Mouse (Mus musculus) neural tube, embryonic 11.5 days (tissue): Measurements from ENCODE around the gene Glul. TPM values are rescaled to one million over a fixed set of nuclear protein-coding genes. Genes with fewer than 3 reads are reported as not detected.

Experiments used
- ATAC-seq: fragments of 200-750 bp; cut with Nextera tagmentation; 2 replicates; pipeline ENCODE4 v1.8.0; 2017; ENCODE audit warnings: moderate number of reproducible peaks, mild to moderate bottlenecking, moderate TSS enrichment, moderate library complexity; ENCODE audit not compliant: insufficient read depth, low FRiP score, low TSS enrichment
- DNase-seq: peaks from one replicate; pipeline ENCODE4 v3.0.0-alpha.2; 2015; ENCODE audit warnings: low spot score
- H3K27ac ChIP-seq: fragments of 300-500 bp; sonication (generic); 2 replicates; pipeline ENCODE4 v1.5.1; 2014; ENCODE audit warnings: low read depth, mild to moderate bottlenecking, low read length
- H3K27me3 ChIP-seq: fragments of 300-500 bp; sonication (generic); 2 replicates; pipeline ENCODE4 v1.6.1; 2014; ENCODE audit warnings: mild to moderate bottlenecking, low read length, mixed read lengths; ENCODE audit not compliant: control insufficient read depth, insufficient read depth
- H3K36me3 ChIP-seq: fragments of 300-500 bp; sonication (generic); 2 replicates; pipeline ENCODE4 v1.6.1; 2014; ENCODE audit warnings: mild to moderate bottlenecking, low read length, moderate library complexity, mixed read lengths; ENCODE audit not compliant: control insufficient read depth, insufficient read depth
- H3K4me1 ChIP-seq: fragments of 300-500 bp; sonication (generic); 2 replicates; pipeline ENCODE4 v1.6.1; 2014; ENCODE audit warnings: low read length, mixed read lengths; ENCODE audit not compliant: control insufficient read depth, insufficient read depth
- H3K4me2 ChIP-seq: fragments of 300-500 bp; sonication (generic); 2 replicates; pipeline ENCODE4 v1.6.1; 2014; ENCODE audit warnings: low read depth, mild to moderate bottlenecking, moderate library complexity
- H3K4me3 ChIP-seq: fragments of 300-500 bp; sonication (generic); 2 replicates; pipeline ENCODE4 v1.5.1; 2014; ENCODE audit warnings: low read depth, low read length
- H3K9ac ChIP-seq: fragments of 300-500 bp; sonication (generic); 2 replicates; pipeline ENCODE4 v1.6.1; 2014; ENCODE audit warnings: mild to moderate bottlenecking, low read length
- H3K9me3 ChIP-seq: fragments of 300-500 bp; sonication (generic); 2 replicates; pipeline ENCODE4 v1.6.1; 2016; ENCODE audit warnings: low read length; ENCODE audit not compliant: control insufficient read depth
- WGBS: fragments of 180-500 bp; shearing (Covaris S2); extraction: QIAGEN DNeasy Blood & Tissue Kit; methylation state at CpG from one replicate; pipeline ENCODE4 v1.1.7; 2014; 5-methylcytosine and 5-hydroxymethylcytosine counted together
- polyA plus RNA-seq: library from polyadenylated mRNA; unstranded; fragments of >200 nt; fragmentation: Nextera tagmentation; extraction: Ambion mirVana; gene quantifications from 2 replicates; pipeline ENCODE4 v1.2.1, GENCODE M21; 2014

Gene Glul
- polyA plus RNA-seq, 1 experiment from 2014 or later: 134 TPM

DNA sequence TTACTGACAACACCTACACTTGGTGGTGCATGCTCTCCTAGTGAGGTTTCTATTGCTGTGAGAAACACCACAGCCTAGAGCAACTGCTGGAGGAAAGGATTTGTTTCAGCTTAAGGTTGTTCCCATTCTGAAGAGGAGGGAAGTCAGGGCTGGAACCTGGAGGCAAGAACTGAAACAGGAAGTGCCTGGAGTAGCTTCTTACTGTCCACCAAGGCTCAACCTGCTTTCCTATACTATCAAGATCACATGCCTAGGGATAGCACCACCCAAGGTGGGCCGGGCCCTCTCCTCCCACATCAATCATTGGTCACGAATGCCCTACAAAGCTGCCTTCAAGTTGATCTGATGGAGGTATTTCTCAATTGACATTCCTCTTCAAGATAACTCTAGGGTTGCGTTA is 21.9 kb downstream of the Glul start:
- no peaks in the 10 kb centered on the region for H3K36me3 ChIP-seq
- ATAC-seq (no peak), DNase-seq (no peak)
- no peak overlapping the region for H3K9ac ChIP-seq
- 95% methylated on average over 3 of the region's 3 CpGs for WGBS
- no peak overlapping the region for H3K27ac ChIP-seq
- H3K4me2 ChIP-seq: no peak overlapping the region
- H3K27me3 ChIP-seq: no peaks in the 10 kb centered on the region
- no peaks in the 10 kb centered on the region for H3K4me1 ChIP-seq
- no peak overlapping the region for H3K4me3 ChIP-seq
- H3K9me3 ChIP-seq: no peaks in the 10 kb centered on the region

DNA sequence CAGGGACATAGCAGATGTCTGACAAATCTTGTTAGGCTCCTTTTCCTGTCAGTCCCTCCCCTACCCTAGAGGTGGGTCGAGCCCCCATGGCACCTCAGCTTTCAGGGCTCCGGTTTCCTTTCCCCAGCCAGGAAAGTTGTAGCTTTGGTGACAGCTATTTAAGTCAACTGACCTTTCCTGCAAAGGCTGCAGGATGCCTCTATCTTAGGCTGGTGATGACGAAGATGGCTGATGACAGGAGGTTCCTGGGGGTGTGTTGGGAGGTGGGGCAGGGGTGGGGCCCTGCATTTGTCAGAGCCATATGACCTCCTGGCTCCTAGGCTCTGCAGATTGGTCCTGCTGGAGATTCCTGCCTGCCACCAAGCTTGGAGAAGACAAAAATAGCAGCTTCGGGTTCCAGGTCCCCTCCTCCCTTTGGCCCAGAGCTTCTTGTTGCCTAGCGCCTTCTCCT is 22.9 kb downstream of the Glul start:
- H3K27me3 ChIP-seq: no peaks in the 10 kb centered on the region
- H3K4me2 ChIP-seq: no peak overlapping the region
- no peak overlapping the region for H3K4me3 ChIP-seq
- H3K27ac ChIP-seq: no peak overlapping the region
- no peak for DNase-seq
- no peaks in the 10 kb centered on the region for H3K36me3 ChIP-seq
- WGBS: 62% methylated on average over 5 of the region's 5 CpGs
- H3K9ac ChIP-seq: no peak overlapping the region
- ATAC-seq: no peak
- no peaks in the 10 kb centered on the region for H3K9me3 ChIP-seq
- no peaks in the 10 kb centered on the region for H3K4me1 ChIP-seq

DNA sequence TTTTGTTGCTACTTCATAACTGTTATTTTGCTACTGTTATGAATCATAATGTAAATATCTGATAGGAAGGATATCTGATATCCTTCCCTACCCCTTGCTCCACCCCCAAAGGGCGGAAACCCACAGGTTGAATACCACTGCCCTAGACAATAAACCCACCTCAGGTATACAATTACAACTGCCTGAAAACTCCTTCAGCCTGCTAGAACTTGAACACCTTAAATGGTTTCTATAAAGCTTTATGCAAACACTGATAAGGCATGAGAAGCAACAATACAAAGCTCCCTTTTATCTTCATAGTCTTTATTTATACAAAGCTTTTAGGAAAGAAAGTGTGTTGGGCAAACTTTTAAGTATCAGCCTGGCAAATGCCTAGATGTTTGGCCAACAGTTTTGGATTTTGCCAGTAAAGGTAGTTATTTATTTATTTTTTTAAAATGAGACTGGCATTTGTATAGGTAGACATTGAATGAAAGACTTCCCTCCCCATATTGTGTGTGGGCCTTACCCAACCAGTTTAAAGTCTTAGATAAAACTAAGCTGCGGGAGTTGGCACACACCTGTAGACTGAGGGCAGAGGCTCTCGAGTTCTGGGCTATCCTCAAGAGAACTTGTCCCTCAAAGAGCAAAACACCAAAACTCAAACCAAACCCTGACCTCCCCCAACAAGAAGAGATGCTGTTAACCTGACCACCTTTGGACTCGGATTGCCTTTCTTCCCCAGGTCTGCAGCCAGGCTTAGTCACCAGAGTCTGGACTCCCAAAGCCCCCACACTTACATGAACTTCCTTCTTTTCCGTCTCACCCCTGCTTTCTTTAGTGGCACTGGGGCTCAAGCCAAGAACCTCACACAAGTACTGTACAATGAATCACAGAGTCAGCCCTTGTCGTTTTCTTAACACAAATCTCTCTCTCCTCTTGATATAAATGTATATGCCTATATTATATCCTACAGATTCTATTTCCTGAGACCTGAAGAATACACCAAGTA is 24.9 kb downstream of the Glul start:
- no peak overlapping the region for H3K9ac ChIP-seq
- H3K27ac ChIP-seq: no peak overlapping the region
- no peaks in the 10 kb centered on the region for H3K27me3 ChIP-seq
- no peaks in the 10 kb centered on the region for H3K36me3 ChIP-seq
- no peaks in the 10 kb centered on the region for H3K9me3 ChIP-seq
- H3K4me2 ChIP-seq: no peak overlapping the region
- DNase-seq: no peak
- H3K4me3 ChIP-seq: no peak overlapping the region
- ATAC-seq: no peak
- 81% methylated on average over 6 of the region's 6 CpGs for WGBS
- H3K4me1 ChIP-seq: no peaks in the 10 kb centered on the region

DNA sequence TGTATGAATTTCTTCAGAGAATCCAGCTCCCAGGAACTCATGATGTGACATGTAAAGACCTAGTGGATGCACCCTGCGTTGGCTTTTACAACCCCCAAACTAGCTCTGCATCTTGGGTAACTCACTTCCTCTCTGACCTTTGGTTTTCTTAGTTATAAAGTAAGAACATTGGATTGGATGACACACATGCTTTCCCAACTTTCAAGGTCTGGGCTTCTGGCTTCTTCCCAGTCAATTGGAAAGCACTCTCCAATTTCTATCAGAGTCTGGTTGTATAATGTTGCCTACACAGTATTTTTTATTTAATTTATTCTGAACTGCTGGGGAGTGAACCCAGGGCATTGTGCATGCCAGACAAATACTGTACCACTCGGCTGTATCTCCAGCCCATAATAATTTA is 30.7 kb downstream of the Glul start:
- Histone ChIP-seq H3K9ac (no peak overlapping the region), H3K27me3 (no peaks in the 10 kb centered on the region), H3K4me2 (no peak overlapping the region), H3K4me3 (no peak overlapping the region), H3K36me3 (no peaks in the 10 kb centered on the region), H3K4me1 (no peaks in the 10 kb centered on the region), H3K27ac (no peak overlapping the region), H3K9me3 (no peaks in the 10 kb centered on the region)
- no peak for ATAC-seq
- 87% methylated on average over 2 of the region's 2 CpGs for WGBS
- DNase-seq: no peak

DNA sequence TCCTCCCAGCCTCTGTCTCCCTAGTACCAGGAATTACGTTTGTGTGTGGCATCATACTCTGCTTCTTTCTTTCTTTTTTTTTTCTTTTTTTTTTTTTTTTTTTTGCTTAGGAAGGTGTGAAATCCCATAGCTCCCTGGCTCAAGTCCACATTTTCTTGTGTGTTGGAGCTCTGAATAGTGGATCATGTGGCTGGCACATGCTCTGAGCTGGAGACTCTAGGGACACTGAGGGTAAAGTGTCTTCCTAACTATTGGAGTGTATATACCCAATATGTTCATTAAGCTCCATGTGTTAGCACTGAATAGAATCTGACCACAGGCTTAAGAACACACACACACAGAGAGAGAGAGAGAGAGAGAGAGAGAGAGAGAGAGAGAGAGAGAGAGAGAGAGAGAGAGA is 34.0 kb downstream of the Glul start:
- 75% methylated on average over 1 of the region's 1 CpGs for WGBS
- Histone ChIP-seq H3K9me3 (no peaks in the 10 kb centered on the region), H3K4me1 (no peaks in the 10 kb centered on the region), H3K4me2 (no peak overlapping the region), H3K36me3 (no peaks in the 10 kb centered on the region), H3K9ac (no peak overlapping the region), H3K27ac (no peak overlapping the region), H3K4me3 (no peak overlapping the region), H3K27me3 (no peaks in the 10 kb centered on the region)
- ATAC-seq (no peak), DNase-seq (no peak)

DNA sequence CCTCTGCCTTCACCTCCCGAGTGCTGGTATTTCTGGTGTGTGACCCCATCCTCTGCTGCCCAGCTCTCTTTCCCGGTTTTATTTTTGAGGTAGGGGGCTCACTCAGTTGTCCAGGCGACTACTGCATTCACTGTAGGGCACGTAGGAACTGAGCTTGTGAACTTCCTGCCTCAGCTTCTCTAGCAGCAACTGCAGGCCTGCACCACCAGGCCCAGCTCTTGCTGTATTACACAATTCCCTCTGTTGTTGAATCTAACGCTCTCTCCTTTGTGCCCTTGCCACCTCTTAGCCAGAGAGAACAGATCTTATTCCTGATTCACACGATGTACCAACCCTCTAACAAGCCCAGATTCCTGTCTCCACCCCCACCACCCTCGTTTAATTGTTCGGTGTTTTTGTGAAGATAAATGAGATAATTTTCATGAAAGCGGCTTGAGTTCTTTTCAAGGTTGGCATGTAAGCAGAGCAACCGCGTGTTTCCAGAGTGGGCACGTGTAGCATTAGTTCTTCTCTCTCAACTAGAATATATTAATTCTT is 36.2 kb downstream of the Glul start:
- H3K4me2 ChIP-seq: no peak overlapping the region
- H3K36me3 ChIP-seq: no peaks in the 10 kb centered on the region
- WGBS: 87% methylated on average over 12 of the region's 12 CpGs
- no peaks in the 10 kb centered on the region for H3K9me3 ChIP-seq
- H3K9ac ChIP-seq: no peak overlapping the region
- H3K4me3 ChIP-seq: no peak overlapping the region
- ATAC-seq (no peak), DNase-seq (no peak)
- H3K27me3 ChIP-seq: no peaks in the 10 kb centered on the region
- H3K4me1 ChIP-seq: no peaks in the 10 kb centered on the region
- H3K27ac ChIP-seq: no peak overlapping the region

DNA sequence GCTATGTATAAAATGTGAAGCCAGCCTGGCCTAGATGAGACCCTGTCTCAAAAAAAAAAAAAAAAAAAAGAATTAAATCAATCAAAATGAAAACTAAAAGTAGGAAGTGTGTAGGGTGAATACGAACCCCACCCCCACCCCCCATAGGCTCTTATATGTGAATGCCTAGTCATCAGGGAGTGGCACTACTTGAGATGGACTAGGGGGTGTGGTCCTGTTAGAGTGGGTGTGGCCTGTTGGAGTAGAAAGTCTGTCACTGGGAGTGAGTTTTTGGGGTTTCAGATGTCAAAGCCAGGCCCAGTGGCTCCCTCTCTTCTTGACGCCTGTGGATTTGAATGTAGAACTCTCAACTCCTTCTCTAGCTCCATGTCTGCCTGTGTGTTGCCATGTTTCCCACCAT is 37.3 kb downstream of the Glul start:
- no peaks in the 10 kb centered on the region for H3K9me3 ChIP-seq
- WGBS: 96% methylated on average over 2 of the region's 2 CpGs

DNA sequence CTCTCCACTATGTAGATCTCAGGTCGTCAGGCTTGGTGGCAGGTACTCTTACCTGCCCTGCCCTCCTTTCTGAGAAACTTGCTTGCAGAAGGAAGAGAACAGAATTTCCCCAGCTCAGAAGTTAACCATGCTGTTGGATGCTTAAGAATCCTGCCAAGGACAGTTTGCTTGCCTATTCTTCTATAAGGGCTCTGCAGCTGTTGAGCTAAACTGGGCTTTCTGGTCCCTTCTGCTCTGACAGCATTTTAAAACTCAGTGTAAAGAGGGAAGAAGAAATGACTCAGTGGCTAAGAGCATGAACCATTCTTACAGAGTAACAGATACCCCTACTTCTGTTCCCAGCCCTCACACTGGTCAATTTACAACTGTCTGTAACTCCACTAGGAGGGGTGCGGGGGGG is 41.2 kb downstream of the Glul start:
- Histone ChIP-seq H3K27ac (no peak overlapping the region), H3K36me3 (no peaks in the 10 kb centered on the region), H3K4me2 (no peak overlapping the region), H3K4me1 (no peaks in the 10 kb centered on the region), H3K27me3 (no peaks in the 10 kb centered on the region), H3K9me3 (no peaks in the 10 kb centered on the region), H3K9ac (no peak overlapping the region), H3K4me3 (no peak overlapping the region)
- ATAC-seq: no peak
- no peak for DNase-seq
- 88% methylated on average over 2 of the region's 2 CpGs for WGBS

More for the DNA sequence above, 37.3 kb downstream of the Glul start:
- no peak overlapping the region for H3K9ac ChIP-seq
- H3K27ac ChIP-seq: no peak overlapping the region
- H3K27me3 ChIP-seq: no peaks in the 10 kb centered on the region
- DNase-seq (no peak), ATAC-seq (no peak)
- no peaks in the 10 kb centered on the region for H3K36me3 ChIP-seq
- no peak overlapping the region for H3K4me3 ChIP-seq
- no peaks in the 10 kb centered on the region for H3K4me1 ChIP-seq
- H3K4me2 ChIP-seq: no peak overlapping the region

DNA sequence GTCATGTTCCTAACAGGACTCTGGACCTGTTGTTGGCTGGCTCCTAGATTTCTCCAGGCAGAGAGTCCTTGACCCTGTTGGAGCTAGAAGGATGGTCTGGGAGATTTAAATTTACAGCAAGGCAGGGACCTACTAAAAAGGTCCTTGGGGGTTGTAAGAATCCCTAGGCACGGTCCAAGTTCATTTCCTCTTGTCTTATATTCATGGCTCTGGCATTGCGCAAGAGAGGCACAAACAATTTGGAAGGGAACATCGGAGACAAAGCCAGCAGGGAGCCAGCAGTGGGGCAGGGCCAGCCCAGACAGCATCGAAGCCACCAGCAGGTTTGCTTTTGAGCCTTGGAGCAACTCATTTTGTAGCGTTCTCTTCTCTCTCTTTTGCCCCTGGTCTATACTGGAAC is 45.4 kb downstream of the Glul start:
- Histone ChIP-seq H3K4me3 (no peak overlapping the region), H3K9me3 (no peaks in the 10 kb centered on the region), H3K36me3 (no peaks in the 10 kb centered on the region), H3K4me2 (no peak overlapping the region), H3K27me3 (no peaks in the 10 kb centered on the region), H3K4me1 (no peaks in the 10 kb centered on the region), H3K9ac (no peak overlapping the region), H3K27ac (no peak overlapping the region)
- DNase-seq (no peak), ATAC-seq (no peak)
- 76% methylated on average over 5 of the region's 5 CpGs for WGBS
